Mouse (Mus musculus) midbrain, postnatal 0 days (tissue): ENCODE measurements at regions not wholly inside any gene's neighbourhood (a gene's known extent, or its start where the extent isn't known, plus 50 kb on each side); places are given as distances from the start of the nearest gene placed in this dataset.

Experiments
- ATAC-seq: fragments of 200-750 bp; cut with Nextera tagmentation; 2 replicates; pipeline ENCODE4 v1.8.0; 2017; ENCODE audit warnings: moderate number of reproducible peaks, mild to moderate bottlenecking, moderate TSS enrichment, moderate library complexity; ENCODE audit not compliant: low FRiP score
- DNase-seq: peaks from one replicate; pipeline ENCODE4 v3.0.0-alpha.2; 2015; ENCODE audit warnings: low spot score
- H3K27ac ChIP-seq: fragments of 300-500 bp; sonication (generic); 2 replicates; pipeline ENCODE4 v1.5.1; 2014; ENCODE audit warnings: low read depth, mild to moderate bottlenecking, low read length, mixed read lengths
- H3K27me3 ChIP-seq: fragments of 300-500 bp; sonication (generic); 2 replicates; pipeline ENCODE4 v1.6.1; 2014; ENCODE audit warnings: low read length, control low read depth, mixed read lengths; ENCODE audit not compliant: insufficient read depth
- H3K36me3 ChIP-seq: fragments of 300-500 bp; sonication (generic); 2 replicates; pipeline ENCODE4 v1.6.1; 2014; ENCODE audit warnings: low read length, control low read depth, mixed read lengths; ENCODE audit not compliant: insufficient read depth
- H3K4me1 ChIP-seq: fragments of 300-500 bp; sonication (generic); 2 replicates; pipeline ENCODE4 v1.6.1; 2014; ENCODE audit warnings: mild to moderate bottlenecking, control low read depth, antibody characterized with exemption, low read length, mixed read lengths; ENCODE audit not compliant: insufficient read depth
- H3K4me2 ChIP-seq: fragments of 300-500 bp; sonication (generic); 2 replicates; pipeline ENCODE4 v1.6.1; 2014; ENCODE audit warnings: low read depth, mild to moderate bottlenecking, low read length, mixed read lengths; ENCODE audit not compliant: poor library complexity, severe bottlenecking
- H3K4me3 ChIP-seq: fragments of 300-500 bp; sonication (generic); 2 replicates; pipeline ENCODE4 v1.5.1; 2014; ENCODE audit warnings: low read depth, mild to moderate bottlenecking, low read length, moderate library complexity
- H3K9ac ChIP-seq: fragments of 300-500 bp; sonication (generic); replicated peaks from 2 replicates; pipeline ENCODE4 v1.6.1; 2014; ENCODE audit warnings: mild to moderate bottlenecking, low read length, moderate library complexity, mixed read lengths; ENCODE audit not compliant: poor library complexity, severe bottlenecking
- H3K9me3 ChIP-seq: fragments of 300-500 bp; sonication (generic); 2 replicates; pipeline ENCODE4 v1.6.1; 2016; ENCODE audit warnings: low read length, control low read depth
- CTCF ChIP-seq: IDR thresholded peaks from 2 replicates; pipeline ENCODE4 v1.5.1; 2016; ENCODE audit warnings: antibody characterized with exemption, mild to moderate bottlenecking
- WGBS: fragments of 180-500 bp; shearing (Covaris S2); extraction: QIAGEN DNeasy Blood & Tissue Kit; methylation state at CpG from one replicate; pipeline ENCODE4 v1.1.7; 2014; 5-methylcytosine and 5-hydroxymethylcytosine counted together

- Histone ChIP-seq H3K27me3 (no peaks in the 10 kb centered on the region), H3K36me3 (no peaks in the 10 kb centered on the region), H3K9me3 (no peaks in the 10 kb centered on the region), H3K4me1 (no peaks in the 10 kb centered on the region), H3K27ac (no peak overlapping the region), H3K4me2 (no peak overlapping the region), H3K4me3 (no peak overlapping the region), H3K9ac (no peak overlapping the region)
- 95% methylated on average over 6 of the region's 6 CpGs for WGBS
- DNase-seq (no peak), ATAC-seq (no peak)
- no peak for TF ChIP-seq CTCF
Measured at GRCm38 (mm10) chr10:91293226-91293625, 112.1 kb upstream of the Tmpo start.

- H3K27me3 ChIP-seq: no peaks in the 10 kb centered on the region
- H3K27ac ChIP-seq: no peak overlapping the region
- no peak overlapping the region for H3K9ac ChIP-seq
- H3K4me1 ChIP-seq: no peaks in the 10 kb centered on the region
- DNase-seq (no peak), ATAC-seq (no peak)
- H3K4me2 ChIP-seq: no peak overlapping the region
- no peak overlapping the region for H3K4me3 ChIP-seq
- H3K36me3 ChIP-seq: no peaks in the 10 kb centered on the region
- TF ChIP-seq CTCF: no peak
- no peaks in the 10 kb centered on the region for H3K9me3 ChIP-seq
- WGBS: 92% methylated on average over 9 of the region's 9 CpGs
Measured at GRCm38 (mm10) chr10:91284259-91284658, 103.1 kb upstream of the Tmpo start.

GRCm38 (mm10) chr10:91270955-91271741, 90.0 kb upstream of the Tmpo start:
- TF ChIP-seq CTCF: peak; percentile 99
- Histone ChIP-seq H3K27me3 (no peaks in the 10 kb centered on the region), H3K4me1 (peaks cover 6% of the 10 kb centered on the region; the same call in 1 of the 2 replicates), H3K36me3 (no peaks in the 10 kb centered on the region), H3K9ac (0 out of 2 replicates have a peak overlapping the region, but pooled peaks have one; percentile 19), H3K4me2 (no peak overlapping the region; the same call in none of the 2 replicates), H3K9me3 (no peaks in the 10 kb centered on the region), H3K27ac (peak overlapping the region; percentile 51; the same call in 1 of the 2 replicates), H3K4me3 (no peak overlapping the region)
- WGBS: 8% methylated on average over 14 of the region's 14 CpGs
- ATAC-seq (peak; percentile 74), DNase-seq (peak; percentile 89)

GRCm38 (mm10) chr10:91270268-91270954, 89.3 kb upstream of the Tmpo start:
- Histone ChIP-seq H3K36me3 (no peaks in the 10 kb centered on the region), H3K4me2 (no peak overlapping the region; the same call in 1 of the 2 replicates), H3K4me3 (no peak overlapping the region), H3K9ac (no peak overlapping the region), H3K27ac (no peak overlapping the region), H3K27me3 (no peaks in the 10 kb centered on the region), H3K4me1 (peaks cover 6% of the 10 kb centered on the region; the same call in 1 of the 2 replicates), H3K9me3 (no peaks in the 10 kb centered on the region)
- 22% methylated on average over 14 of the region's 14 CpGs for WGBS
- peak; percentile 68 for TF ChIP-seq CTCF
- DNase-seq: peak; percentile 56
- ATAC-seq: peak; percentile 61; the same call in 1 of the 2 replicates

- no peak for TF ChIP-seq CTCF
- no peaks in the 10 kb centered on the region for H3K36me3 ChIP-seq
- H3K4me2 ChIP-seq: no peak overlapping the region
- no peak overlapping the region for H3K27ac ChIP-seq
- H3K9ac ChIP-seq: no peak overlapping the region
- WGBS: 92% methylated on average over 6 of the region's 6 CpGs
- no peaks in the 10 kb centered on the region for H3K27me3 ChIP-seq
- no peak overlapping the region for H3K4me3 ChIP-seq
- H3K9me3 ChIP-seq: no peaks in the 10 kb centered on the region
- ATAC-seq: no peak
- peaks cover 6% of the 10 kb centered on the region; the same call in 1 of the 2 replicates for H3K4me1 ChIP-seq
- no peak for DNase-seq
Measured at GRCm38 (mm10) chr10:91267886-91268285, 86.8 kb upstream of the Tmpo start.

- Histone ChIP-seq H3K9me3 (no peaks in the 10 kb centered on the region), H3K9ac (no peak overlapping the region), H3K4me1 (no peaks in the 10 kb centered on the region), H3K4me3 (no peak overlapping the region), H3K27me3 (no peaks in the 10 kb centered on the region), H3K36me3 (no peaks in the 10 kb centered on the region), H3K4me2 (no peak overlapping the region), H3K27ac (no peak overlapping the region)
- TF ChIP-seq CTCF: no peak
- 51% methylated on average over 10 of the region's 10 CpGs for WGBS
- DNase-seq (no peak), ATAC-seq (peak; percentile 47; the same call in 1 of the 2 replicates)
Measured at GRCm38 (mm10) chr10:91260416-91260815, 79.3 kb upstream of the Tmpo start.
